Mouse (Mus musculus) forebrain, postnatal 0 days (tissue): ENCODE measurements around the gene Nrxn3. TPM values are rescaled to one million over a fixed set of nuclear protein-coding genes. Genes with fewer than 3 reads are reported as not detected.
A peak's percentile ranks its signal among the peaks of the same experiment; 100 is the strongest.

ENCODE experiments used
- ATAC-seq: fragments of 200-750 bp; cut with Nextera tagmentation; 2 replicates; pipeline ENCODE4 v1.8.0; 2017; ENCODE audit warnings: mild to moderate bottlenecking, moderate library complexity
- DNase-seq: peaks from one replicate; pipeline ENCODE4 v3.0.0-alpha.2; 2015
- H3K27ac ChIP-seq: fragments of 300-500 bp; sonication (generic); 2 replicates; pipeline ENCODE4 v1.5.1; 2014; ENCODE audit warnings: low read depth, mild to moderate bottlenecking, antibody characterized with exemption, low read length, moderate library complexity, mixed read lengths
- H3K27me3 ChIP-seq: fragments of 300-500 bp; sonication (generic); 2 replicates; pipeline ENCODE4 v1.6.1; 2014; ENCODE audit warnings: mild to moderate bottlenecking, low read length, mixed read lengths; ENCODE audit not compliant: insufficient read depth
- H3K36me3 ChIP-seq: fragments of 300-500 bp; sonication (generic); 2 replicates; pipeline ENCODE4 v1.6.1; 2014; ENCODE audit warnings: mild to moderate bottlenecking, moderate library complexity; ENCODE audit not compliant: insufficient read depth
- H3K4me1 ChIP-seq: fragments of 300-500 bp; sonication (generic); 2 replicates; pipeline ENCODE4 v1.6.1; 2014; ENCODE audit warnings: antibody characterized with exemption; ENCODE audit not compliant: insufficient read depth
- H3K4me2 ChIP-seq: fragments of 300-500 bp; sonication (generic); 2 replicates; pipeline ENCODE4 v1.6.1; 2014; ENCODE audit warnings: low read depth, mild to moderate bottlenecking, moderate library complexity
- H3K4me3 ChIP-seq: fragments of 300-500 bp; sonication (generic); 2 replicates; pipeline ENCODE4 v1.5.1; 2014; ENCODE audit warnings: low read depth, low read length, mixed read lengths
- H3K9ac ChIP-seq: fragments of 300-500 bp; sonication (generic); 2 replicates; pipeline ENCODE4 v1.6.1; 2014; ENCODE audit warnings: mild to moderate bottlenecking
- H3K9me3 ChIP-seq: fragments of 300-500 bp; sonication (generic); 2 replicates; pipeline ENCODE4 v1.6.1; 2016; ENCODE audit warnings: low read length
- CTCF ChIP-seq: sonication (generic); IDR thresholded peaks from 2 replicates; pipeline ENCODE4 v1.5.1; 2016; ENCODE audit warnings: antibody characterized with exemption, control low read depth, low read depth
- WGBS: fragments of 180-500 bp; shearing (Covaris S2); extraction: QIAGEN DNeasy Blood & Tissue Kit; methylation state at CpG from one replicate; pipeline ENCODE4 v1.1.7; 2014; 5-methylcytosine and 5-hydroxymethylcytosine counted together
- polyA plus RNA-seq: library from polyadenylated mRNA; unstranded; fragments of >200 nt; fragmentation: Nextera tagmentation; extraction: Ambion mirVana; gene quantifications from 2 replicates; pipeline ENCODE4 v1.2.1, GENCODE M21; 2015
- total RNA-seq: library from RNA; depleted of rRNA; stranded (reverse); fragments of >200 nt; gene quantifications from 2 replicates; pipeline ENCODE4 v1.2.3, GENCODE M21; 2014

Gene Nrxn3
- total and polyA plus RNA-seq, 2 experiments from 2014 or later = 59.9 to 94.6 TPM

DNA sequence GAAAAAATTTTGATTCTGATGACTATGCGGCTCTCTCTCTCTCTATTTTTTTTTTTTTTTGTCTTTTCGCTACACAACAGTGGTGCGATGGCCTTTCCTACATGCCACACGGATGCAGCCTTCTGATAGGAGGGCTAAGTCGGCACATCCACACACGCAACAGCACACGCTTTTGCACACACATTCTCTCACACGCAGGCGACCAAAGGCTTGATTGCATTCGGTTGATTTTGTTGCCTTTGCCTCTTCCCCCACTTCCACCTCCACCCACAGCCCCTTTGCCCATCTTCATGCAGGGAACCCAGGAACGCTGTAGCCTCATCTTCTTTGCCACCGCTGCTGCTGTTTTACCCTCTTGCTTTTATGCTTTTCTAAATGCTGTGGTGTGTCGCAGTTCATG is 3.6 kb downstream of the Nrxn3 start:
- H3K9ac ChIP-seq = peak overlapping the region; percentile 56
- H3K27ac ChIP-seq = peak overlapping the region; percentile 85
- peak; percentile 48 for DNase-seq
- H3K4me2 ChIP-seq = peak overlapping the region; percentile 46
- no peak for TF ChIP-seq CTCF
- no peaks in the 10 kb centered on the region for H3K27me3 ChIP-seq
- H3K4me3 ChIP-seq = peak overlapping the region; percentile 50
- ATAC-seq = peak; percentile 40; the same call in 1 of the 2 replicates
- H3K9me3 ChIP-seq = no peaks in the 10 kb centered on the region
- H3K36me3 ChIP-seq = no peaks in the 10 kb centered on the region
- 69% methylated on average over 13 of the region's 13 CpGs for WGBS
- H3K4me1 ChIP-seq = no peaks in the 10 kb centered on the region

GRCm38 (mm10) chr12:88726755-88727154 is 4.1 kb downstream of the Nrxn3 start:
- peak overlapping the region; percentile 56 for H3K9ac ChIP-seq
- peak; percentile 17; the same call in 1 of the 2 replicates for ATAC-seq

DNA sequence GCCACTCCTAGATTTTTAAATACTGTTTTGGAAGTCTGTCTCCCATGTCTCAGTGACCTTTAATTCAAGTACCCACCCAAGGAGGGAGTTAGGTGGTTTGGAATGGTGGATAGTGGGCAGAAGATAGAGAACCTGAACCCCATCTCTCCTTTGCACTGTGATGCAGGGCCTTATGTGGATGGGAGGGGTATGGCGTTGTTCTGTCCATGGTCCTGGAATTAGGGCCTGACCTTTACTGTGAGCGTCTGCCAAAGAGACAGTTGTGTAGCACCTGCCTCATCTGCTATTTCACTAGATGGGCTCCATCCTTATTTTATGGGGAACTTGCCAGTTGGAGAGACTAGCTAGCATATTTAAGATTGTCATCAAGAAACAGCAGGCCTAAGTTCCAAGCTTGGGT is 8.0 kb downstream of the Nrxn3 start:
- Histone ChIP-seq H3K4me2 (no peak overlapping the region), H3K4me3 (no peak overlapping the region), H3K36me3 (no peaks in the 10 kb centered on the region), H3K27me3 (no peaks in the 10 kb centered on the region), H3K27ac (no peak overlapping the region), H3K9me3 (no peaks in the 10 kb centered on the region), H3K9ac (no peak overlapping the region), H3K4me1 (no peaks in the 10 kb centered on the region)
- no peak for DNase-seq
- TF ChIP-seq CTCF = no peak
- no peak for ATAC-seq
- WGBS = 66% methylated on average over 2 of the region's 2 CpGs

More at GRCm38 (mm10) chr12:88726755-88727154, 4.1 kb downstream of the Nrxn3 start:
- peak overlapping the region; percentile 50 for H3K4me3 ChIP-seq
- no peak for DNase-seq
- 58% methylated on average over 6 of the region's 6 CpGs for WGBS
- H3K4me2 ChIP-seq = peak overlapping the region; percentile 46
- H3K9me3 ChIP-seq = no peaks in the 10 kb centered on the region
- H3K36me3 ChIP-seq = no peaks in the 10 kb centered on the region
- H3K27ac ChIP-seq = peak overlapping the region; percentile 85
- no peak for TF ChIP-seq CTCF
- H3K27me3 ChIP-seq = no peaks in the 10 kb centered on the region
- H3K4me1 ChIP-seq = no peaks in the 10 kb centered on the region

GRCm38 (mm10) chr12:88735045-88735444 is 12.4 kb downstream of the Nrxn3 start:
- Histone ChIP-seq H3K27me3 (no peaks in the 10 kb centered on the region), H3K4me1 (no peaks in the 10 kb centered on the region), H3K36me3 (no peaks in the 10 kb centered on the region), H3K9me3 (no peaks in the 10 kb centered on the region), H3K27ac (no peak overlapping the region), H3K9ac (no peak overlapping the region), H3K4me3 (no peak overlapping the region), H3K4me2 (no peak overlapping the region)
- 14% methylated on average over 1 of the region's 1 CpGs for WGBS
- TF ChIP-seq CTCF = no peak
- peak; percentile 62; the same call in 1 of the 2 replicates for ATAC-seq
- no peak for DNase-seq

- Histone ChIP-seq H3K36me3 (no peaks in the 10 kb centered on the region), H3K27me3 (no peaks in the 10 kb centered on the region), H3K9ac (no peak overlapping the region), H3K4me2 (no peak overlapping the region), H3K4me3 (no peak overlapping the region), H3K4me1 (no peaks in the 10 kb centered on the region), H3K27ac (no peak overlapping the region), H3K9me3 (no peaks in the 10 kb centered on the region)
- DNase-seq (peak; percentile 21), ATAC-seq (no peak)
- WGBS = 51% methylated on average over 4 of the region's 4 CpGs
- no peak for TF ChIP-seq CTCF
Observed at GRCm38 (mm10) chr12:88737081-88737480, 14.4 kb downstream of the Nrxn3 start.

DNA sequence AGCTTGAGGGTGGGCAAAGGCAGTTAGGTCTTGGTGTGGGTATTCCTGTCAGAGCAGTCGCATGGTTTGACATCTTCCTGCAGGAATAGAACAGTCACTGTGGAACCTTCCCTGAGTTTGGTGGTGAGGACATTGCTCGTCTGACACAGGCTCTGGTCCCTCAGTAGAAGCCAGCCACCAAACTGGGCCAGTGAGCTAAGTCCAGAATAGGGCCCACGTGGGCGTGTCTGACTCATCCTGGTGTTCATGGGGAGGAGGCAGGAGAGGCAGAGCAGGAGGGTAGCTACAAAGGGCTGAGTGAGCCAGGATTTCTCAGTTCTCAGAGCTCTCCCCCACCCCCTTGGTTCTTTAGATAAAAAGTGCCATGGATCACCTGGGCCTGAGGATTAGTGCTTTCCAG is 15.9 kb downstream of the Nrxn3 start:
- Histone ChIP-seq H3K36me3 (no peaks in the 10 kb centered on the region), H3K4me2 (no peak overlapping the region), H3K4me1 (no peaks in the 10 kb centered on the region), H3K9ac (no peak overlapping the region), H3K27me3 (no peaks in the 10 kb centered on the region), H3K4me3 (no peak overlapping the region), H3K9me3 (no peaks in the 10 kb centered on the region), H3K27ac (no peak overlapping the region)
- no peak for TF ChIP-seq CTCF
- ATAC-seq (no peak), DNase-seq (no peak)
- 71% methylated on average over 4 of the region's 4 CpGs for WGBS

DNA sequence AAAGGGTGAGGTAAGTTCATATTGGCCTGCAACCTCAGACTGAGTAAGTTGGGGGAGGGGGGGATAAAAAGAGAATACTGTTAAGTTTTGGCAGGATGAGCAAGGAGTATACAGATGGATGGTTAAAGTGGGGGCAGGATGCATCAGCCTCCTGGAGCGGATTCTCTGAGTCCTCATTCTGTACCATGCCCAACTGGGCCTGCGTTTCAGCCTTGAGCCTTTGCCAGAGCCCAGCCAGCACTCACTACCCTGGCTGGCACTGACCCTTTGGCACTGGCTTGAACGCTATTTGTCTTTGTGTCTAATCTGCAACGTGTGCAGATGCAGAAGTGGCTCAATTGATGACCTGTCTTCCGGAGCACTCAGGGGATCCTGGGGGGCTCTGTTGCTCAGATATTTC is 24.1 kb downstream of the Nrxn3 start:
- Histone ChIP-seq H3K27ac (no peak overlapping the region), H3K9me3 (no peaks in the 10 kb centered on the region), H3K4me1 (no peaks in the 10 kb centered on the region), H3K4me3 (no peak overlapping the region), H3K9ac (no peak overlapping the region), H3K36me3 (no peaks in the 10 kb centered on the region), H3K27me3 (no peaks in the 10 kb centered on the region), H3K4me2 (no peak overlapping the region)
- ATAC-seq = peak; percentile 38; the same call in 1 of the 2 replicates
- DNase-seq = no peak
- TF ChIP-seq CTCF = no peak
- 49% methylated on average over 5 of the region's 5 CpGs for WGBS
